Mouse (Mus musculus) megakaryocyte-erythroid progenitor cell, adult 5 weeks (primary cell): ENCODE measurements around the gene Gm20878. TPM values are rescaled to one million over a fixed set of nuclear protein-coding genes. Genes with fewer than 3 reads are reported as not detected.

Experiments used
- polyA plus RNA-seq: library from polyadenylated mRNA; stranded (reverse); fragments of >175 nt; gene quantifications from 2 replicates; pipeline ENCODE4 v1.2.3, GENCODE M21; 2012

Gm20878 gene
- 2.0 and 11.5 TPM in 2 replicates for polyA plus RNA-seq

DNA sequence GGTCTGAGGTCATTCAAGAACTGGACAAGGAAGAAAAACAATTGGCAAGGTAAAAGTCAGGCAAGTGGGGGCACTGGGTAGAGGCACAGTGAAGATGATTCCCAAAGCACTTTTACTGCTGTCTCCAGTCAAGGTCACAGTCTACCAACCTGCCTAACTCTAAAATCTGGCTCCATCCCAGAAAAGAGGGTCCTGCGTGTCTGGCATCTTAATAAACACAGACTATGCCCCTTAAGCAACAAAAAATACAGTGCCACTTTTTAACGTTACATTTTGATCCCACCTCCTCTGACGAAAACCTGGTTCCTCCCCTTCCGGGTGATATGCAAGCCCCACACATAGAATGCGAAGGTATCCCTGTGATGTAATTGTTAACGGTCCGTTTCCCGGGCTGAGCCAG, at the start of gene Gm20878:
Gm20878 (plus strand) TSS at position 301 of the 400 bp plus-strand sequence.

DNA sequence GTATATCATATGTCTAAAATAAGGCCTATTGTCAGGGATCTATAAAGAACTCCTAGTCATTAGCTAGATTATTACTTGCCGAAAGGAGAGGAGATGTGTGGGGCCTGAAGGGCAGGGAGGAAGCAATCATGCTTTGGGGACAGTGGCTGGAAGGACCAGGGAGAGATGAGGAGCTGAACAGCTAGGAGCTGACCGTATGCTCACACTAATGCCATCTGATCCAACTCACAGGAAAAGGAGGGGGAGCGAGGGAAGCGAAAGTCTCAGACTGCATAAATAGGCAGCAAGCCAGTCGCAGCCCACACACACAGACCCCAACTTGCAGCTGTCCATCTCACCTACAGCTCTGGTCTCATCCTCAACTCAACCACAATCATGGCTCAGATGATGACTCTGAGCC, 38.1 kb upstream of the Gm20878 start, which contains the start of gene Gm21541:
Gm21541 (plus strand) TSS at position 301 of the 400 bp plus-strand sequence.

DNA sequence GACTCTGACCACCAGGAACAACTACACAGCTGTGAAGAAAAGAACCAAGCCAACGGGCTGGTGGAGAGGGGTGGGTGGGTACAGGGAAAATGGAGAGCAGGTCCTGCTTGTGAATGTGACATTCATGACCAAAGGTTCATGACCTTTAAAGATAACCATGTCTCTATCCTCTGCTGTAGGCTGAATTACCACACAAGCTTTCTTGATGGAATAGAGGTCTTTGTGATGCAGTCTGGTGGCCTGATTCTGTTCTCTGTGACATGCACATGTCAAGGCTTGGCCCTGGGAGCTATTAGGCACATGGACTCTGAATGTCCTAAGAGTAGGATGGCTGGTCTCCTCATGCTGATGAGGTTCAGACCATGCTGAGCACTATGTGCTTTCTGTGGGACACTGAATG, 24.4 kb downstream of the Gm20878 start, which contains the start of gene Fam205a4:
Fam205a4 (plus strand) TSS at position 301 of the 400 bp plus-strand sequence.

Other genes starting within 250 kb of the Gm20878 start
- gene Cntfr, start 244.5 kb upstream of the Gm20878 start, polyA plus RNA-seq, result 0.04 TPM in 1 of 2 replicates, not detected in the other
- 67.6 and 73.0 TPM in 2 replicates for gene Il11ra1, start 241.6 kb upstream of the Gm20878 start, polyA plus RNA-seq
- 52.4 and 61.5 TPM in 2 replicates for gene Rpp25l, start 228.0 kb upstream of the Gm20878 start, polyA plus RNA-seq
- 198 and 248 TPM in 2 replicates for gene Dctn3, start 218.4 kb upstream of the Gm20878 start, polyA plus RNA-seq
- not detected in 2 replicates for gene Arid3c, start 210.4 kb upstream of the Gm20878 start, polyA plus RNA-seq
- gene Galt, start 186.3 kb upstream of the Gm20878 start, polyA plus RNA-seq, result 52.2 and 57.1 TPM in 2 replicates
- 52.0 and 61.8 TPM in 2 replicates for gene Sigmar1, start 185.4 kb upstream of the Gm20878 start, polyA plus RNA-seq
- gene Ccl27a, start 167.3 kb upstream of the Gm20878 start, polyA plus RNA-seq, result 53.7 and 60.7 TPM in 2 replicates
- not detected in 2 replicates for gene Gm21541, start 38.0 kb upstream of the Gm20878 start, polyA plus RNA-seq
- not detected in 2 replicates for gene Fam205a4, start 24.5 kb downstream of the Gm20878 start, polyA plus RNA-seq
- 0.04 and 0.19 TPM in 2 replicates for gene Gm21093, start 93.2 kb downstream of the Gm20878 start, polyA plus RNA-seq
- 0.18 TPM in 1 of 2 replicates, not detected in the other for gene Gm3893, start 149.6 kb downstream of the Gm20878 start, polyA plus RNA-seq
- not detected in 2 replicates for gene Gm13304, start 173.2 kb downstream of the Gm20878 start, polyA plus RNA-seq
- gene Gm13306, start 211.9 kb downstream of the Gm20878 start, polyA plus RNA-seq, result not detected in 2 replicates
- 0.13 and 0.37 TPM in 2 replicates for gene Gm13305, start 227.0 kb downstream of the Gm20878 start, polyA plus RNA-seq